Mouse (Mus musculus) myocyte (in vitro differentiated cells): ENCODE data around the gene Nt5c2. TPM values are rescaled to one million over a fixed set of nuclear protein-coding genes. Genes with fewer than 3 reads are reported as not detected.

Experiments used
- H3K27me3 ChIP-seq: one replicate; pipeline ENCODE4 v1.6.1; 2011; ENCODE audit not compliant: control insufficient read depth, insufficient read depth, insufficient read length
- H3K36me3 ChIP-seq: one replicate; pipeline ENCODE4 v1.6.1; 2011; ENCODE audit not compliant: control insufficient read depth, insufficient read depth
- H3K4me2 ChIP-seq: one replicate; pipeline ENCODE4 v1.6.1; 2011; ENCODE audit warnings: low read depth, control low read depth
- H3K4me3 ChIP-seq: one replicate; pipeline ENCODE4 v1.5.1; 2011; ENCODE audit warnings: mild to moderate bottlenecking, control low read depth, moderate library complexity
- H3K79me2 ChIP-seq: one replicate; pipeline ENCODE4 v1.6.1; 2011; ENCODE audit not compliant: control insufficient read depth, insufficient read depth
- H3ac ChIP-seq: one replicate; pipeline ENCODE4 v1.6.1; 2011; ENCODE audit not compliant: control insufficient read depth, insufficient read length
- CEBPB ChIP-seq: IDR thresholded peaks from 2 replicates; pipeline ENCODE4 v1.6.1; 2011; ENCODE audit warnings: mild to moderate bottlenecking, moderate library complexity; ENCODE audit not compliant: poor library complexity, insufficient read depth, severe bottlenecking
- E2F4 ChIP-seq: IDR thresholded peaks from one replicate; pipeline ENCODE4 v1.6.1; 2011; ENCODE audit warnings: mild to moderate bottlenecking, control low read depth, moderate library complexity; ENCODE audit not compliant: insufficient read depth
- MAX ChIP-seq: IDR thresholded peaks from one replicate; pipeline ENCODE4 v1.6.1; 2011; ENCODE audit warnings: low read depth, mild to moderate bottlenecking, control low read depth
- MYOD1 ChIP-seq, 3 experiments: IDR thresholded peaks; one replicate each; pipeline ENCODE4 v1.6.1; 2011; ENCODE audit warnings: control low read depth in 2 of 3, low read depth in 2 of 3, mild to moderate bottlenecking in 2 of 3, moderate library complexity in 1 of 3; ENCODE audit not compliant: insufficient read length in 2 of 3, control insufficient read depth in 1 of 3
- MYOG ChIP-seq, 3 experiments: IDR thresholded peaks; one replicate each; pipeline ENCODE4 v1.6.1; 2011; ENCODE audit warnings: control low read depth in 2 of 3, low read depth in 2 of 3, mild to moderate bottlenecking in 2 of 3; ENCODE audit not compliant: insufficient read length in 2 of 3, control insufficient read depth in 1 of 3, insufficient read depth in 1 of 3
- POLR2A ChIP-seq: IDR thresholded peaks from one replicate; pipeline ENCODE4 v1.6.1; 2011; ENCODE audit warnings: low read depth, mild to moderate bottlenecking, control low read depth, moderate library complexity; ENCODE audit not compliant: insufficient read length
- POLR2AphosphoS2 ChIP-seq: IDR thresholded peaks from one replicate; pipeline ENCODE4 v1.6.1; 2011; ENCODE audit warnings: low read depth, control low read depth; ENCODE audit not compliant: insufficient read length
- REST ChIP-seq: IDR thresholded peaks from one replicate; pipeline ENCODE4 v1.6.1; 2011; ENCODE audit warnings: mild to moderate bottlenecking, control low read depth, moderate library complexity; ENCODE audit not compliant: insufficient read depth, insufficient read length
- SRF ChIP-seq: IDR thresholded peaks from one replicate; pipeline ENCODE4 v1.6.1; 2011; ENCODE audit warnings: low read depth; ENCODE audit not compliant: control insufficient read depth, insufficient read length
- TCF12 ChIP-seq: IDR thresholded peaks from one replicate; pipeline ENCODE4 v1.6.1; 2011; ENCODE audit warnings: mild to moderate bottlenecking, control low read depth; ENCODE audit not compliant: poor library complexity, insufficient read depth, severe bottlenecking
- TCF3 ChIP-seq: IDR thresholded peaks from one replicate; pipeline ENCODE4 v1.6.1; 2011; ENCODE audit warnings: low read depth, control low read depth; ENCODE audit not compliant: insufficient read length
- USF1 ChIP-seq: IDR thresholded peaks from one replicate; pipeline ENCODE4 v1.6.1; 2011; ENCODE audit warnings: low read depth, mild to moderate bottlenecking, control low read depth, moderate library complexity
- polyA plus RNA-seq: library from polyadenylated mRNA; unstranded; fragments of >200 nt; fragmentation: generic; extraction: Trizol; gene quantifications from one replicate; pipeline ENCODE4 v1.2.1, GENCODE M21; 2012; ENCODE audit warnings: missing spikeins

The Nt5c2 gene
- polyA plus RNA-seq, 1 experiment, result 19.5 TPM

GRCm38 (mm10) chr19:46871651-46872050 lies 143.3 kb downstream of the Nt5c2 start:
- no peaks in the 10 kb centered on the region for H3K27me3 ChIP-seq
- H3K4me3 ChIP-seq, result no peak overlapping the region
- H3K79me2 ChIP-seq, result no peaks in the 10 kb centered on the region
- H3ac ChIP-seq, result no peak overlapping the region
- TF ChIP-seq TCF3 (no peak), POLR2A (no peak), MAX (no peak), POLR2AphosphoS2 (no peak), CEBPB (no peak), SRF (no peak), MYOG (IDR thresholded peaks at IDR 0.05; ENCODE audit: control insufficient read depth in 1 of 3, insufficient read depth in 1 of 3, insufficient read length in 2 of 3, low read depth in 2 of 3) (no peak), E2F4 (no peak), REST (no peak), MYOD1 (IDR thresholded peaks at IDR 0.05; ENCODE audit: control insufficient read depth in 1 of 3, insufficient read length in 2 of 3, low read depth in 2 of 3) (no peak), USF1 (no peak), TCF12 (no peak)
- H3K4me2 ChIP-seq, result no peak overlapping the region
- H3K36me3 ChIP-seq, result no peaks in the 10 kb centered on the region

- Histone ChIP-seq H3K79me2 (no peaks in the 10 kb centered on the region), H3K4me2 (no peak overlapping the region), H3ac (no peak overlapping the region), H3K4me3 (no peak overlapping the region), H3K36me3 (no peaks in the 10 kb centered on the region), H3K27me3 (no peaks in the 10 kb centered on the region)
- TF ChIP-seq POLR2A, result no peak
- TF ChIP-seq TCF12, result no peak
- TF ChIP-seq TCF3, result no peak
- no peak for TF ChIP-seq E2F4
- TF ChIP-seq CEBPB, result no peak
- no peak for TF ChIP-seq SRF
- no peak for TF ChIP-seq MYOD1 (IDR thresholded peaks at IDR 0.05; ENCODE audit: control insufficient read depth in 1 of 3, insufficient read length in 2 of 3, low read depth in 2 of 3)
- no peak for TF ChIP-seq USF1
- no peak for TF ChIP-seq MYOG (IDR thresholded peaks at IDR 0.05; ENCODE audit: control insufficient read depth in 1 of 3, insufficient read depth in 1 of 3, insufficient read length in 2 of 3, low read depth in 2 of 3)
- no peak for TF ChIP-seq MAX
- no peak for TF ChIP-seq POLR2AphosphoS2
Observed at GRCm38 (mm10) chr19:46871096-46871495, 143.9 kb downstream of the Nt5c2 start.

DNA sequence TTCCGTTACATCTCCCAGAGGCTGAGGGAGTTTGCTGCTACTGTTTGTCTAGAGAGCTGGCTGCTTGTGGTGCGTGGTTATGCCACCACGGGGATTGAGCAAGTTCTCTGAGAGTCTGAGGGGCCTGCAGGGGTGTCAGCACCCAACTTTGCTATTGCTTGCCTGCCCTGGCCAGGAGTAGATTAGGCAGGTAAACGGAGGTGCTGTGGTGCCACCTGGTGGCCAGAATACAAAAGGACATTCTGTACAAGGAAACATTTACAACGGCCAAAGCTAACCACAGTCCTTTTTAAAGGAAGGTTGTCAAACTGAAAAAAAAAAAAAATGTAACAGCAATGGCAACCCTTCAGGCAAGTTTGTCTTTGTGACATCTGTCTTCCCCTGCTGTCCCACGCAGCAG lies 145.4 kb downstream of the Nt5c2 start:
- H3K27me3 ChIP-seq, result no peaks in the 10 kb centered on the region

DNA sequence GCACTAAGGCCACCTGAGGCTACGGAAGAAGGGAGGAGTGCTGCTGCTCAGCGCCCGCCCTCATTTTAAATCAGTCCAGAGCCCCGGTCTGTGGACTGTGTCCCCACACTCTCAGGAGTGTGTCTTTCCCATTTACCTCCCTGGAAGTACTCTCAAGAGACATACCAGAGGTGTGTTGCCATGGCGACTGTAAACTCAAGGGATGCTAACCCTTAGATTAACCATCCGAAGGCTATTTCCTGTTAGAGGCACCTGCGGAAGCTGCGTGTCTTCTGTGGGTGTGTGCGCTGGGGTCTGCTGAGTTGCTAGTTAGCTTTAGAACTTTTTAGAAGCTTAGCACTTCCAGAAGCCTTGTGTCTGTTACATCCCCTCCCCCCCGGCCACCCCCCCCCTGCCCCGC lies 145.9 kb downstream of the Nt5c2 start:
- Histone ChIP-seq H3ac (no peak overlapping the region), H3K4me2 (no peak overlapping the region), H3K79me2 (no peaks in the 10 kb centered on the region), H3K4me3 (no peak overlapping the region), H3K36me3 (no peaks in the 10 kb centered on the region), H3K27me3 (no peaks in the 10 kb centered on the region)
- TF ChIP-seq CEBPB (no peak), TCF3 (no peak), TCF12 (no peak), MYOD1 (IDR thresholded peaks at IDR 0.05; ENCODE audit: control insufficient read depth in 1 of 3, insufficient read length in 2 of 3, low read depth in 2 of 3) (no peak), MYOG (IDR thresholded peaks at IDR 0.05; ENCODE audit: control insufficient read depth in 1 of 3, insufficient read depth in 1 of 3, insufficient read length in 2 of 3, low read depth in 2 of 3) (no peak), E2F4 (no peak), POLR2AphosphoS2 (no peak), USF1 (no peak)

More for the DNA sequence above, 145.4 kb downstream of the Nt5c2 start:
- H3K79me2 ChIP-seq, result no peaks in the 10 kb centered on the region
- no peak overlapping the region for H3K4me2 ChIP-seq
- TF ChIP-seq REST (no peak), POLR2A (no peak), POLR2AphosphoS2 (no peak), TCF12 (no peak), TCF3 (no peak), E2F4 (no peak), MYOD1 (IDR thresholded peaks at IDR 0.05; ENCODE audit: control insufficient read depth in 1 of 3, insufficient read length in 2 of 3, low read depth in 2 of 3) (no peak), USF1 (no peak), MAX (no peak), SRF (no peak), MYOG (IDR thresholded peaks at IDR 0.05; ENCODE audit: control insufficient read depth in 1 of 3, insufficient read depth in 1 of 3, insufficient read length in 2 of 3, low read depth in 2 of 3) (no peak), CEBPB (no peak)
- no peak overlapping the region for H3ac ChIP-seq
- no peak overlapping the region for H3K4me3 ChIP-seq
- no peaks in the 10 kb centered on the region for H3K36me3 ChIP-seq

GRCm38 (mm10) chr19:46865381-46865780 lies 149.6 kb downstream of the Nt5c2 start:
- Histone ChIP-seq H3K27me3 (no peaks in the 10 kb centered on the region), H3K79me2 (no peaks in the 10 kb centered on the region)
- TF ChIP-seq MYOG (IDR thresholded peaks at IDR 0.05; ENCODE audit: control insufficient read depth in 1 of 3, insufficient read depth in 1 of 3, insufficient read length in 2 of 3, low read depth in 2 of 3) (no peak), REST (no peak), E2F4 (no peak), TCF3 (no peak), USF1 (no peak), SRF (no peak), MAX (no peak), POLR2A (no peak), TCF12 (no peak), CEBPB (no peak), POLR2AphosphoS2 (no peak), MYOD1 (IDR thresholded peaks at IDR 0.05; ENCODE audit: control insufficient read depth in 1 of 3, insufficient read length in 2 of 3, low read depth in 2 of 3) (no peak)

More at GRCm38 (mm10) chr19:46865381-46865780, 149.6 kb downstream of the Nt5c2 start:
- Histone ChIP-seq H3K36me3 (no peaks in the 10 kb centered on the region), H3ac (no peak overlapping the region), H3K4me3 (no peak overlapping the region), H3K4me2 (no peak overlapping the region)
